Mouse (Mus musculus): ENCODE measurements around the gene Sgsm1.
A peak's percentile ranks its signal among the peaks of the same experiment; 100 is the strongest.

Gene Sgsm1

DNA sequence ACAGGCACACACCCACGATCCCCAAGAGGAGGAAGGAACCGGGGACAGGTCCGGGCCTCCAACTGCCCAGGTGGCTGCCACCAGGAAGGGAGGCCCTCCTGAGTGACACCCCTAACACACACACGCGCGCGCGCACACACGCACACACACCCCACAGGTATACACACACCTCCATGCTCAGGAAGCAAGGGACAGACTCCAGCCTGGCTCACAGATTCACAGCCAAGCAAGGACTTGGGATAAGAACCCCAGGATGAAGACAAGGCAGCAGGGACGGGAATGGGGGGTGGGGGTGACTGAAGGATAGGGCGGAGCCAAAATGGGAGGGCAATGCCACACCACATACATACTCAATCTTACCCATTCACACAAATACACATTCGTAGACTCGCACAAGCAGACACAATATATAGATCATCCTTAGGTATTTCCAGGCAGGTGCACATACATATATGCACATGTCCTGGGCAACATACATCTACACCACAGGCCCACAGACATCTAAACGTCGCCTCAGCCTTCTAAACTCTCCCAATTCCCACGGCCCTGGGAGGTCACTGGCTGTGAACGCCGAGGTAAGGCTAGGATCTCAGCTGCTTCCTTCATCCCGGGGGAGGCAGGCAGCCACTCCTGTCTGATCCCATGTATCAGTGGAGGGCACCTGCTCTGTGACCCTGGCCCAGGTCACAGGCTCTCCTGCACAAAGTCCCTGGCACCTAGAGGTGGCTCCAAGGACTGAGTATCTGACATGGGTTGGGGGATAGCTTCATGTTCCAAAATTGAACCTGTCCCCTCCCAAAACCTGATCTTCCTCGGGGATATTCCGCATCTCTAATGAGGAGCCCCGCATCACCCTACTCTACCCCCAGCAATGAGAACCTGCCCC, 852 bp downstream of the Sgsm1 start:
- DNase-seq: no peak

DNA sequence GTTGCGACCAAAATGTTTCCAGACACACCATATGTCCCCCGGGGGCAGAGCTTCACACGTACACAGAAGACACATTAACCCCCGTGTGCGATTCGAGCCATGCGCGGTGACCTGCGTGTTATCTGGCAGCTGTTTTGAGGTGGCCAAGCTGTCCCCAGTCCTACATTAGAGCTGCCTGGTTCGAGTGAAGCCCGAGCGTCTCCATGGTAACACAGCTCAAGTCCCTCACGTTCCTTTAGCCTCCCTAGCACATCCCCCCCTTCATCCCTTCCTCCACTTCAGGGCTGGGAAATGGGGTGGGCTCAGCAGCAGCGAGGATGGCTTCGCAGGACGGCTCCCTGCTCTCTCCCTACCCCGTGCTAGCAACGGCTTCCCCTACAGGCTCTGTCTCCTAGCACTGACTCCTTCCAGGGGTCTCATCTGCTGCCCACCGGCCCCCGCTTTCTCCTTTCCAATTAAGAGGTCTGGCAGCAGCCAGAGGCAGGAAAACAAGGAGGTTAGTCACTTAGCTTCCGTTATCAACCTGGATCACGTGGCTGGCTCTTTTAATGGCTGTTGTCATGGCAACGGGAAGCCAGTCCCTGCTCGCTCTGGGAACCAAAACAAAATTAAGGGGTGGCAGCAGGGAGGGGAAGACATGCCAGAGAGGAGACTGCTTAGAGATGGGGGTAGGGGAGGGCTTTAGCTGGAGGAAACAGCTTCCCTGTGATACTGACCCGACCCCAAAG, 3.7 kb downstream of the Sgsm1 start:
- DNase-seq: no peak

DNA sequence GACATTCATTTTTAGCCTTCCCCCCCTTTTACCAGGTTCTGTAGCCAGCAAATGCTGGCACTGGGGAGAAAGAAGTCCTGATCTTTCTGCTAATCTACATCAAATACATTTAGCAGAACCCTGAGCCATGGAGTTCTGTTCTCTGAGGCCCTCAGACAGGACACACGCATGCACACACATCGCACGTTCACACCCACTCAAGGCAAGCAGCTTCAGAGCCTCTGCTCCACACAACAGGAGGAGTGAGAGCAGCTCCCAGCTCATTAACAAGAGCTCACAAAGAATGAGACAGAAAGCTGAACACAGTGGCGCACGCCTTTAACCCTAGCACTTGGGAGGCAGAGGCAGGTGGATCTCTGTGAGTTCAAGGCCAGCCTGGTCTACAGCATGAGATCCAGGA, 6.1 kb downstream of the Sgsm1 start:
- no peak for DNase-seq

DNA sequence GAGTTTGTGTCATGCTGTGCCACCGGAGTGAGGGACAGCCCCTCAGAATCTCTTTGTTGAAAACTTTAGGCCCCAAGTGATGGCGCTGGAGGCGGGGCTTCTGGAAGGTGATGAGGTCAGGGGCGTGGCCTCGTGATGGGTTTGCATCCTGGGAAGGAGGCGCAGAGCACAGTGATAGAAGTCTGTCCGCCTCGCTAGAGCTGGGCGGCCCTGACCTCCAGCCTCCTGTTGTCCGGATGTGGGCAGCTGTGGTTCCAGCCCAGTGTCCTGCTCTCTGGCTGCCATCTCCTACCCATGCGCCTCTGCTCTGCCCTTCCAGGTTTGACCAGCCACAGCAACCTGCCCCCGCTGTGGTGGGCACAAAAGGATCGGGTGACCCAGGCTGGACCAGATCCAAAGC, 8.7 kb downstream of the Sgsm1 start:
- DNase-seq: no peak

DNA sequence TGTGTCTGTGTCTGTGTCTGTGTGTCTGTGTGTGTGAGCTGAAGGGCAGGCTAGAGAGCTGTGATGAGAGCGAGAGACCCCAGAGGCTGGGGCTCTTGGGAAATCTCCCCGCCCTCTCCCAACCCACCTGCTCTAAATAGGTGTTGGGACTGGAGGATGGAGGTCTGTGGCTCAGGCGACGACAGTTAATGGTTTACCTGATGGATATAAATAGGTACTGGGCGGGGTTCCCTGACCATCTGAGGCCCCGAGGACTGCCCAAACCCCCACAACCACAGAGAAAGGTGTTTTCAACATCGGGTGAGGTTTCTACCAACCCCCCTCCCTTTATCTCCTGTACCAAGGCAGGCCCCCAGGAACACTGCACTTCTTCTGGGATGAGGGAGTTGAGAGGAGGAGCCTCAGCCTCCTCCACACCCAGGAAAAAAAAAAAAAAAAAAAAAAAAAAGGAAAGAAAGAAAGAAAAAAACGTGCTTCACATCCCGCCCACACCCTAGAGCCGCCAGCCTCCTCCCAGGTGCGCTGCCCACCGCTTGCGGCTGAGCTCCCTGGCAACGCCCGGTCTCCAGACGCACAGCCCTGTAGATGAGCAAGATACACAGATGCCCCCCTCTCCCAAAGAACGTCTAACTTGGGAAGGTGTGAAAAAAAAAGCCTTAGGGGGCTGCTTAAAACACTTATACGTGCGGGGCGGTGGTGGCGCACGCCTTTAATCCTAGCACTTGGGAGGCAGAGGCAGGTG, 10.3 kb downstream of the Sgsm1 start:
- no peak for DNase-seq

DNA sequence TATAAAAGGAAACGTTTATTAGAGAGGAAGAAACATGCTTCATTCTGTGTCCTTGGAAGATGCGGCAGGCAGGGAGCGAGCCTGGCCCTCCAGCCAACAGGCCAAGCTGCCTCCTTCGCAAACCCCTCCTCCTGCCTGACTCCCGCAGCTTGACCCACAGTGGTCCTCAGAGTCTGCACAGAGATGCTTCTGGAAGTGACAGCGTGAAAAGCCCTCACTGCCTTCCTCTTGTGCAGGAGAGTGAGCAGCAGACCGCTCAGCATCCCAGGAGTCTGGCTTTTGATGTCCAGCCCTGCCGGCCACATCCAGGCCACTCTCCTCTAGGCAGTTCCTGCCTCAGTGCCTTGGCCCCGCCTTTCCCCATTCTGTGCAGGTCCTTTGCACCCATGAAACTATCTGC, 11.2 kb downstream of the Sgsm1 start:
- no peak for DNase-seq

DNA sequence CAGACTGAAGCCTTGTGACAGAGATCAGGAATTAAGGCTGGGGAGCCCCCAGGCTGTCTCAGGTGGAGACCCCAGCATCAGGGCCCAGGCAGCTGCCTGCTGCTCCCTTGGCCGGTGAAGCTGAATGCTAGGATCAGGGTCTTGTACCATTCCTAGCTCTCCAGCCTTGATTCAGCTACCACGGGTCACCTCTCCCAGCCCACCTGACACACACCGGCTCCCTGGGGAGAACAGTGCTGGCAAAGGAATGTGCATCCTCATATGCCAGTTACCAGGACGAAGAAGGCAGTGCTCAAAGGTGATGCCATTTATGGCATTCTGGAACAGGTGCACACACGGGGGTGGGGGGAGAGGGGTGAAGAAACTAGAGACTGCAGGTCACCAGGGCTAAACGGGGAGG, 11.8 kb downstream of the Sgsm1 start:
- DNase-seq: no peak

DNA sequence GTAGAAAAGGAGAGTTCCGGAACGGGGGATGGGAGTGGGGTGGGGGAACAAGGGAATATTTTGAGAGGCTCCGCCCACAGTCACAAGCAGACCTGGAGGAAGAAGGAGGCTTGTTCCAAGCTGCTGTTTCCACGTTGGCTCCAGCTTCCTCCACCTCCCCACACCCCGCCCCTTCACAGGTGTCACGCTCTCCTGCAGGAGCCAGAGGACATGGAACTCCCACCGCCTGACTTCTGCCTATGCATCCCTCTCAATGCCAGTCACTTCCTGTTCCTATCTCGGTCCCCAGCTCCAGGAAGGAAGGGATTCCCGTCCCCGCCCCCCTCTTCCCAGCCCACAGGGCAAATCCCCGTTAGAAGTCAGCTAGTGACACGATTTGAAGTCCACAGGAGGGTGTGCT, 12.5 kb downstream of the Sgsm1 start:
- no peak for DNase-seq

DNA sequence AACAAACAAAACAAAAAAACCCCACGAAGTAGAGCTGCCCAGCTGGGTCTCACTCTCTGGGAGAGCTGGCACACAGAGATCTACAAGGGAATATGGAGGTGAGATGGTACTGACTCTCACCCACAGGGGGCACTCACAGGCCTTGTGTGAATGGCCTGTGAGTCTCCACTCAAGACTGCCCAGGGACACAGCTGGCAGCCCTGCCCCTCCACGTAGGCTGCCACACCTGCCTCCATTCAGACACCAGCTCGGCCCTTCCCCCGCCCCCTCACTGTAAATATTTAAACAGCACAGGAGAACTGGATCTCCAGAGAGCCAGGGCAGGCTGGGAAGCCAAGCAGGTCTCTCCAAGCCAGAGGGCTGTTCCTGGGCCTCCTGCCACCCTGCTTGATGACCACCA, 14.8 kb downstream of the Sgsm1 start:
- DNase-seq: peak; percentile 46

DNA sequence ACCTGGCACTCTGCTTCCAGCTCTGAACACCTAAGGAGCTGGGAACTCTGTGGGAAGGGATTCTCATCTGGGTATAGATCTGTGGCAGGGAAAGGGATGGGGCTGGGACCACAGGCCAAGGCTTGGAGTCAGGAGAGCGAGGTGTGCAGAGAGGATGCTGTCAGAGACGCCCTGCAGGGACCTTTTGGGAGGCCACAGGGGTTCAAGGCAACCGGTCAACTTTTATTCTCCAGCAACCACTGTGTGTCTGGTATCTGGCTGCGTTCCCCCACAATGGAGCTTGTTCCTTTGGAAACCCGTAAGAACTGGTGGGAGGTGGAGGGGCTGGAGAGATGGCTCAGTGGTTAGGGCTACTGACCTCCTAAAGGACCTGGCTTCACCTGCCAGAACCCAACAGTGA, 16.0 kb downstream of the Sgsm1 start:
- no peak for DNase-seq

DNA sequence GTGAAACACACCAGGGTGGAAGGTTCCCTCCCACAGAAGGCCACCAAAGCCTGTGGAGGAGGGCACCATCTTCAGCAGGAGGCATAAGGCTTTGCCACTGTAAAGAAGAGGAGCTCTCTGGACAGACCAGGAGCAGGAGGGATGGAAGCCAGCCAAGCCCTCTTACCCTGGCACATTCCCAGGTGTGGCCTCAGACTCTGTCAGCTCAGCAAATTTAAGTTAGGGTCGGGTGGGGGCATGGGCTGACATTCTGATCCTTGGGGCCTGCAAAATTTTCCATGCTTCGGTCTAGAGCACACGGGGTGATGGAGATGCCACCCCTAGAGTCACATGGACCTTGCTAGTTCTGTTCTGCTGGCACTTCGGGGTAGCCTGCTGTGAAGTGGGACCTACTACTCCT, 17.1 kb downstream of the Sgsm1 start:
- DNase-seq: no peak

DNA sequence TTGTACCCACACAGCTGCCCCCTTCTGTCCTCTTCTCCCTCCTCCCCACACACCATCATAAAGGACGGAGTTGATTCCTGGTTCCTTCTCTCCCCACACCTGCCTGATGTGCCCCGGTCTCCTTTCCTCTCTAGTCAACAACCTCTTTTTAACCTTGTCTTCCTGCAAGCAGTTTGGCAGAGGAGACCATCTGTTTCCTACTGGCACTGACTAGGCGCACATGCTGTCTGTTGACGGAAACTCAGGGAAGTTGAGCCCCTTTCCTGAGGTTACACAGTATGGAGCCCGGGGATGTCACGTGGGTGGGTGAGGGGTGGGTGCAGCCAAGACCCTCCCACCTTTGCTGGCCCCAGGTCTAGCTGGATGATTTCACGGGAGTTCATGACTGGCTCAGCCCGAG, 17.8 kb downstream of the Sgsm1 start:
- DNase-seq: no peak

DNA sequence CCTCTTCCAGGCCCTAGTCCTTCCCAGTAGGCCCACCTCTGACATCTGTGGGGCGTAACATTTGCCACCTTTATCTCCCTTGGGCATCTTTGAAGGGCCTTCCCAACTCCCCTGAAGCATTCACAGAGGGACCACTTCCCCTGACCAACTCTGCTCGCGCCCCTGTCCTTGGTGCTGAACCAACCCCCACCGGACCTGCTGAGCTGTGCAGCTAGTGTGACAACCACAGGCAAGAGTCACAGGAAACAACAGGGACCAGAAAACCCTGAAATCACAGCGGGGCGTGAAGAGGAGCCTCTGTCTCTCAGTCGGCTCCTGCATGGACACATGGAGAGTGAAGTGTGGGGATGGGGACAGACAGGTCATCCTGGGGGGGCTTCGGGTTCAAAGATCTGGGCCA, 18.4 kb downstream of the Sgsm1 start:
- DNase-seq: peak; percentile 57

DNA sequence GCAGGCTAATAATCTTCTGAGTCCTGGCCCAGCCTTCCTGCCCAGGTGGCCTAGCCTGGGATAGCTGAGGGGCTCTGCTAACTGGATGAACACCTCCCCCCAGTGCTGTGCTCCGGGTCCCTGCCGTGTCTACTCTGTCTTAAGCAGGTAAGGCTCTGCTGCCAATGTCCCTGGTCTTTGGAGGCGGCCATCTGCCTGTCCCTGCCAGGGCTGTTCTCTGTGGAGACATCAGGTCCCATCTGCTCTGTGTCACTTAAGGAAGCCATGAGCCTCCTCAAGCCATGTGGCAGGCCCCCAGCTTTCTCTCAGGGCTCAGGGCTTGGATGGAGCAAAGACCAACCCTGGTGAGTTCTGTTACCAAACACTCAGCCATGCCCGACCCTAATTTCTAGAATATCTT, 19.5 kb downstream of the Sgsm1 start:
- DNase-seq: no peak

DNA sequence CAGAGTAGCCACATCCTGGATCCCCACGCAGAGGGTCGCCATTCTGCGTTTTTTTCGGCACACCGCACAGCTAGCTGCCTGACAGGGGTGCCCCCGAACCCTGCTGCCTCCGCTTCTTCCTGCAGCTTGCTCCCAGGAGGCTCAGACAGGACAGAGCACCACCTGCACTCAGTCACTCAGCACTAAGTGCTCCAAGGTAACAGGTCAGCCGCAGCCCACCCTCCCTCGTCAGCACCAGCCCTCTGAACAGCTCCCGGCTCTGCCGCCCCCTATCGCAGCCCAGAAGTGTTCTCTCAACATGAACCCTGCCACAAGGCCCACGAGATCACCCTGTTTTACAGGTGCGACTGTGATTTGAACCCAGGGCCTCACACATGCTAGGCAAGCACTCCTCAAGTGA, 20.4 kb downstream of the Sgsm1 start:
- no peak for DNase-seq

DNA sequence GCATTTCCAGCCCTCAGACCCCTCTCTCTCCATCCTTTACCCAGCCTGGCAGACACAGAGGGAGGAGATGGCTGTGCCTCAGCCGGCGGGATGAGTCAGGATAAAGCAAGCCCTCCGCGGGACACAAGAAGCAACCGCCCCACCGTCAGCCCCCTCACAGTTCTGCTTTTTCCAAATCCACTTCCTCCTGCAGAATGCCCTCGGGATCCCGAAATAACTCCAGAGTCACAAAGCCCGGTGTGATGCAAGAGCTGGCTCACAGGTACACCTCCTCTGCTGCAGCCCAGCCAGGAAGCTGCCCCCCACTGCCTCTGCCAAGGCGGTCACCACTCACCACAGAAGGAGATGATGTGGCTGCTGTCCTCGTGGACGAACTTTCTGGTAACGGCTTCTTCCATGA, 22.1 kb downstream of the Sgsm1 start:
- DNase-seq: no peak

DNA sequence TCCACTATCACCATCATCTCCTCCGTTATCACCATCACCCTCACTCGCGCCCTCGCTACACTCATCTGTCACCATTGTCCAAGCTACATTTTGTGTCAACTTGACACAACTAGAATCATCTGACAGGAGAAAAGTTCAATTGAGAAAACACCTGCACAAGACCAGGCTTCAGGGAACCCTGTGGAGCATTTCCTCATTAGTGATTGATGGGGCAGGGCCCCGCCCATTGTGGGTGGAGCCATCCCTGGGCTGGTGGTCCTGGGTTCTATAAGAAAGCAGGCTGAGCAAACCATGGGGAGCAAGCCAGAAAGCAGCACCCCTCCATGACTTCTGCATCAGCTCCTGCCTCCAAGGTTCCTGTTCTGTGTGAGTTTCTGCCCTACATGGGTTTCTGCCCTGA, 22.8 kb downstream of the Sgsm1 start:
- no peak for DNase-seq

DNA sequence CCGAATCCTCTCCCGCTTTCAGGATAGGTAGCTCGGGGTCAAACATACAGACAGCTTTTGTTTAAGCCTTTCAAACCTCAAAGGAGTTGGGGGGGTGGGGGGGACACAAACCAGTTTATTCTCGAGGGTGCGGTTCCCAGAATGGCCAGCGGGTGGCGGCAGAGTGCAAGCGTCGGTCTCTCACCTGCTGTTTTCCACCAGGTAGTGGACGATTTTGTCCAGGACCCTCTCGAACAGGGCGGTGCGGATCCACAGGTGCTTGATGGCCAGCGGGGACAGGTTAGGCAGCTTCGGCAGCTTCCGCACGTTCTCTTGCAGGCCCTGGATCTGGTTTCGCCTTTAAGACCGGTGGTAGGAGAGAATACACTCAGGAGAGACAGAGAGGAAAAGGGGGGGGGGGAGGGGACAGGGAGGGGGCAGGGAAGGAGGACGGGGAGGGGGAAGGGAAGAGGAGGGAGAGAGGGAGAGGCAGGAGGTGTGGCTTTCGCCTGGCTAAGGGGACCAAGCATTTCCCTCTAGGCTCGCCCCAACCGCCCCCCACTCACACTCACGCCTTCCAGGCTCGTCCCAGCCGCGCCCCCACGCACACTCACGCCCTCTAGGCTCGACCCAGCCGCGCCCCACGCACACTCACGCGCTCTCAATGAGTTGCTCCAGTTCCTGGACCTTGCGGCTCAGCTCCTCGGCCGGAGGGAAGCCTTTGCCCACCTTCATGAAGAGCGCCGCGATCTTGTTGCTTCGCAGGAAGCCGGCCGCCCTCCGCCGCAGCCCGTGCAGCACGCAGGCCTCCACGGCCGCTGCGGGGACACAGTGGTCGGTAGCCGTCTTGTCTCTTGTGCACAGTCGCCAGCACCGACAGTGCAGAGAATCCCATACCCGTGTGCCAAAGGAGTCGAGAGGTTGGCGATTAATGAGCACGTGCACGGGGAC, 23.7 kb downstream of the Sgsm1 start:
- peak; percentile 33 for DNase-seq

DNA sequence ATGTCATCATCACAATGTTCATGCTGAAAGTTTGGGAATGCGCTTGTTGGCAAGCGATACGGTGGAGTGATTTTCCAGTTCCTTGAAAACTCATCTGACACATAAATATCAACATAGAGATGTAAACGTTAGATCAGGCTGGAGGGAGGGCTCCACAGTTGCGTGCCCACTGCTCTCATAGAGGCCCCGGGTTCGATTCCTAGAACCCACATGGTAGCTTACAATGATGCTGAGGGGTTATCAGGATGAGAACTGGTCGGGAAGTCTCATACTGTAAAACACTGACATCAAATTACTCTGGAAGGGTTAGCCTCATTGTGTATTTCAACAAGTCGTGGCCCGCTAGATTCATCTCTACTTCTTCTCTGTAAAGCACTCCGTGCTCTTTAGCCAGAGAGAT, 24.5 kb downstream of the Sgsm1 start:
- no peak for DNase-seq

DNA sequence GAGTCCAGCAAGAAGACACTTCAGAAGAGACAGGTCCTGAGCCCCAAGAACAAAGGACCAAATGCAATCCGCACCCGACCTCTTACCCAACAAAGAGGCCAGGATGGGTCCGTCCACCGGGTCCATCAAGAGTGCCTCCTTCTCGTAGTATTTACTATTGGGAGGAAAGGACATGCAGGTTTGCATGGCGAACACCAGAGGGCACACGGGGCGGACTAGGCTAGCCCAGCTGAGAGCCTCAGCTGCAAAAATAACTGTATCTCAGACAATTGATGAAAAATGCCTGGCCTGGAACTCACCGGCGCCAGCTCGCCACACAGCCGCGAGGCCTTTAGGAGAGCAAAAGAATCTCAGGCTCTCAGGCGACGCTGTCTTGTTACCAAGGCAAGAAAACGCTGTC, 25.0 kb downstream of the Sgsm1 start:
- DNase-seq: no peak

DNA sequence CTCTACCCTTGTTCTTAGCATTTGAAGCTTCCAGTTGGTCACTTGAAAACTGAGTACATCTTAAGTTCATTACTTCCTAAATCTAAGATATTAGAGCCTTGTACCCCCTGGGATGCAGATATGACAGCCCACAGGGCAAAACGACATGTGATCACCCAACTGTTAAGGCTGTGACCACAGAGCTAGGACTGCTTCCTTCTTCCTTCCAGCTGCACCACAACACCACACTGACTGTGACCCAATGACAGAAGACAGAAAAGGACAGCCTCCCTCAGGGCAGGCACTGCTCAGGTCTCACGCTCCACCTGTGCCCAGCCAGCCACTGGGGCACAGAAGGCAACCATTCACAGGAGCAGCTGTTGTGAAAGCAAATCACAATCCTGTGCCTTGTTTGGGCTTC, 26.9 kb downstream of the Sgsm1 start:
- DNase-seq: no peak

DNA sequence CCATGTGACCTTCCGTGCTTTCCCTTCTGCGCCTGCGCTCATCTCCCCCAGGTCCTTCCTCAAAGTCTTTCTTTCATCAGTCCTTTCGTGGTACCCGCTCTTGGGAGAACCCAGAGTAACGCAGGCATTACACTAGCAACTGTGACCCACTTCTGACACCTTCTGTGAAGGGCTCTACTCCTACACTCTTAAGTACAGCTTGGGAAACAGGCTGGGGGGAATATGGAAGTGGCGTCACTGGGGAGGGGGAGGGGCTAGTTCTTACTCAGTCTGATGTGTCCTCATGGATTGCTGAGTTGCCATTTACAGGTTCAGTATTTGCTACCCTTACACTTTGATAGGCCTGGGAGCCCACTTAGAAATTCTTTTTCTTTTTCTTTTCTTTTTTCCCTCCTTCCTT, 29.0 kb downstream of the Sgsm1 start:
- DNase-seq: no peak

All from liver (tissue).